Comparison of ENCODE assay signal across 9 mouse cellular contexts in the genomic region with DNA sequence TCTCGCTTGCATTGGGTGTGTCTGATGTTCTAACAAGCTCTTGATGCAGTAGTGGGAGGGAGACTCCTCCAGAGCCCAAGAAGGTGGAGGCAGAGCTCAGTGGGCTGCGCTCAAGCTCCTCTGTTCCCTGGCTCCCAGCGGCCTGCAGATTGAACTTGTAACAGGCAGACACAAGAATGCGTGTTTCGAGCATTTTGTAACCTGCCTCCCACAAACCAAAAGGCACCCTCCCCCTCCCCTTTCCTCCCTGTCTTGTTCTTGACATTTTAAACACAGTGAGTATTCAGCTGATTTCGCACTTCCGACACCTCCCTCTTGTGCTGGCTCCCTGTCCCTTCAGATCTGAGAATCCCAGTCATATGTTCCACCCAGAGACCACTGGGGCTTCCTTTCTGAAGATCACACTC.
A peak's percentile ranks its signal among the peaks of the same experiment; 100 is the strongest.
DNase-seq lines count a peak whose midpoint lies in the region; ATAC-seq and TF ChIP-seq lines count a peak whose summit lies in the region.
"Had no signal": no experiment of that assay in that cellular context is flagged by ENCODE, and none has a peak within 500 bp of the region (broad histone marks: within the 10 kb centered on the region; RNA-seq: fewer than 3 reads in every experiment).

No protein-coding gene starts in this region.

- no peak; the same call in 1 of the 2 replicates for TF ChIP-seq CTCF in hindbrain, postnatal 0 days (IDR thresholded peaks at IDR 0.05; ENCODE audit: low read depth)

- no peaks in the 10 kb centered on the region for H3K9me3 ChIP-seq in hindbrain, postnatal 0 days (ENCODE audit: low read length)
- H3K9me3 ChIP-seq in hindbrain, embryonic 16.5 days (ENCODE audit: control insufficient read depth, low read length) = no peaks in the 10 kb centered on the region
- H3K9me3 ChIP-seq: hindbrain, embryonic 15.5 days had no signal

- no peaks in the 10 kb centered on the region for H3K36me3 ChIP-seq in hindbrain, postnatal 0 days (ENCODE audit: insufficient read depth, low read length)
- H3K36me3 ChIP-seq in hindbrain, embryonic 16.5 days (ENCODE audit: control insufficient read depth, insufficient read depth, low read length) = no peaks in the 10 kb centered on the region
- H3K36me3 ChIP-seq: hindbrain, embryonic 15.5 days had no signal

- H3K4me2 ChIP-seq in hindbrain, postnatal 0 days (ENCODE audit: low read depth, low read length) = no peak overlapping the region
- H3K4me2 ChIP-seq in hindbrain, embryonic 16.5 days (ENCODE audit: low read length) = no peak overlapping the region
- H3K4me2 ChIP-seq: hindbrain, embryonic 15.5 days had no signal

- H3K4me1 ChIP-seq in hindbrain, postnatal 0 days (ENCODE audit: insufficient read depth, low read length) = peaks cover 9% of the 10 kb centered on the region; the same call in 1 of the 2 replicates
- peaks cover 23% of the 10 kb centered on the region for H3K4me1 ChIP-seq in hindbrain, embryonic 16.5 days (ENCODE audit: control insufficient read depth, insufficient read depth, low read depth, low read length)

- DNase-seq in hindbrain, postnatal 0 days (ENCODE audit: low spot score) = peak; percentile 22
- DNase-seq in T-cell, adult 2 months (ENCODE audit: low spot score) = peak; percentile 30
- peak; percentile 82 to 83 for DNase-seq in frontal cortex, adult 2 months (ENCODE audit: extremely low spot score in 1 of 2, low spot score in 1 of 2)
- DNase-seq in kidney, postnatal 4 days = peak; percentile 68 to 81
- peak; percentile 60 for DNase-seq in lung, postnatal 14 days
- peak; percentile 86 for DNase-seq in testis, postnatal 14 days (ENCODE audit: low spot score)
- DNase-seq in gastrocnemius, adult 8-10 months (ENCODE audit: low spot score in 2 of 2) = no peak

- H3K27me3 ChIP-seq in hindbrain, postnatal 0 days (ENCODE audit: insufficient read depth, low read length) = no peaks in the 10 kb centered on the region
- H3K27me3 ChIP-seq in hindbrain, embryonic 16.5 days (replicated peaks; ENCODE audit: control insufficient read depth, insufficient read depth, low read length) = no peaks in the 10 kb centered on the region
- H3K27me3 ChIP-seq: hindbrain, embryonic 15.5 days had no signal

- H3K9ac ChIP-seq in hindbrain, postnatal 0 days (replicated peaks; ENCODE audit: low read length) = no peak overlapping the region
- no peak overlapping the region for H3K9ac ChIP-seq in hindbrain, embryonic 16.5 days (ENCODE audit: low read depth, low read length)
- H3K9ac ChIP-seq: hindbrain, embryonic 15.5 days had no signal

- WGBS in hindbrain, postnatal 0 days = 31% methylated on average over 7 of the region's 7 CpGs
- WGBS in hindbrain, embryonic 16.5 days = 26% methylated on average over 7 of the region's 7 CpGs

- H3K27ac ChIP-seq in hindbrain, postnatal 0 days = no peak overlapping the region
- no peak overlapping the region for H3K27ac ChIP-seq in hindbrain, embryonic 16.5 days (ENCODE audit: low read depth, low read length)
- H3K27ac ChIP-seq: hindbrain, embryonic 15.5 days had no signal

- H3K4me3 ChIP-seq in hindbrain, postnatal 0 days (ENCODE audit: low read length) = no peak overlapping the region
- no peak overlapping the region for H3K4me3 ChIP-seq in hindbrain, embryonic 16.5 days (ENCODE audit: low read length)
- H3K4me3 ChIP-seq: hindbrain, embryonic 15.5 days had no signal

- ATAC-seq in hindbrain, postnatal 0 days = no peak
- no peak for ATAC-seq in hindbrain, embryonic 16.5 days

Comparison
In these comparisons a context has a peak if more than half of its experiments do, and no peak if none do; other contexts are left out.
1. DNase-seq: peak in hindbrain, postnatal 0 days (single experiment), T-cell, adult 2 months (single experiment), frontal cortex, adult 2 months (2 of 2), kidney, postnatal 4 days (2 of 2), lung, postnatal 14 days (single experiment) and testis, postnatal 14 days (single experiment); none in gastrocnemius, adult 8-10 months (0 of 2).